Mouse (Mus musculus) lung, adult 18-20 months (tissue): ENCODE measurements around the gene Mon1b.

Experiments
- DNase-seq, 2 experiments: peaks; one replicate each; pipeline ENCODE4 v3.0.0; 2022; ENCODE audit warnings: mixed read lengths in 2 of 2

Mon1b gene

GRCm38 (mm10) chr8:113634670-113635591 is at the start of gene Mon1b:
TSS of gene Mon1b (plus strand) at chr8:113635587.
- peak; percentile 97 to 98 for DNase-seq

- DNase-seq, result no peak
Observed at GRCm38 (mm10) chr8:113598401-113598800, 37.0 kb upstream of the Mon1b start.

- DNase-seq, result no peak
Observed at GRCm38 (mm10) chr8:113632634-113633033, 2.8 kb upstream of the Mon1b start.

GRCm38 (mm10) chr8:113634161-113634560 is 1.2 kb upstream of the Mon1b start:
- DNase-seq, result no peak

GRCm38 (mm10) chr8:113635592-113636279 is 349 bp downstream of the Mon1b start:
- peak in 1 of 2 experiments; percentile 93 for DNase-seq

- no peak for DNase-seq
Observed at GRCm38 (mm10) chr8:113636280-113636628, 867 bp downstream of the Mon1b start.

- DNase-seq, result peak; percentile 76 to 83
Observed at GRCm38 (mm10) chr8:113640357-113640756, 5.0 kb downstream of the Mon1b start.

- no peak for DNase-seq
Observed at GRCm38 (mm10) chr8:113642926-113643325, 7.5 kb downstream of the Mon1b start, which contains the start of gene Syce1l. TSS of gene Syce1l (plus strand) at chr8:113643213.

GRCm38 (mm10) chr8:113643479-113644210 is 8.3 kb downstream of the Mon1b start:
- DNase-seq, result peak; percentile 46 to 50

GRCm38 (mm10) chr8:113645220-113645619 is 9.8 kb downstream of the Mon1b start:
- DNase-seq, result no peak

GRCm38 (mm10) chr8:113652450-113652849 is 17.1 kb downstream of the Mon1b start:
- DNase-seq, result no peak

GRCm38 (mm10) chr8:113653151-113653550 is 17.8 kb downstream of the Mon1b start:
- no peak for DNase-seq

- no peak for DNase-seq
Observed at GRCm38 (mm10) chr8:113656154-113656553, 20.8 kb downstream of the Mon1b start.

- DNase-seq, result no peak
Observed at GRCm38 (mm10) chr8:113656681-113657298, 21.4 kb downstream of the Mon1b start.

GRCm38 (mm10) chr8:113660128-113660527 is 24.7 kb downstream of the Mon1b start:
- DNase-seq, result no peak

GRCm38 (mm10) chr8:113664544-113664943 is 29.2 kb downstream of the Mon1b start:
- peak; percentile 71 to 82 for DNase-seq

GRCm38 (mm10) chr8:113665036-113665435 is 29.6 kb downstream of the Mon1b start:
- DNase-seq, result no peak

GRCm38 (mm10) chr8:113665951-113666350 is 30.6 kb downstream of the Mon1b start:
- no peak for DNase-seq

GRCm38 (mm10) chr8:113666714-113667432 is 31.5 kb downstream of the Mon1b start:
- no peak for DNase-seq

GRCm38 (mm10) chr8:113669924-113670323 is 34.5 kb downstream of the Mon1b start:
- no peak for DNase-seq

GRCm38 (mm10) chr8:113672599-113673255 is 37.3 kb downstream of the Mon1b start:
- no peak for DNase-seq
